Mouse (Mus musculus) neural tube, embryonic 14.5 days (tissue): Measurements from ENCODE around the gene Prkg2. TPM values are rescaled to one million over a fixed set of nuclear protein-coding genes. Genes with fewer than 3 reads are reported as not detected.

Experiments
- ATAC-seq: fragments of 200-750 bp; cut with Nextera tagmentation; 2 replicates; pipeline ENCODE4 v1.8.0; 2017; ENCODE audit warnings: low read depth, mild to moderate bottlenecking, moderate TSS enrichment, moderate library complexity
- H3K27ac ChIP-seq: fragments of 300-500 bp; sonication (generic); 2 replicates; pipeline ENCODE4 v1.5.1; 2014; ENCODE audit warnings: low read depth, mild to moderate bottlenecking, control low read depth, low read length, moderate library complexity, mixed read lengths
- H3K27me3 ChIP-seq: fragments of 300-500 bp; sonication (generic); 2 replicates; pipeline ENCODE4 v1.6.1; 2014; ENCODE audit warnings: low read length; ENCODE audit not compliant: control insufficient read depth, insufficient read depth
- H3K36me3 ChIP-seq: fragments of 300-500 bp; sonication (generic); 2 replicates; pipeline ENCODE4 v1.6.1; 2014; ENCODE audit warnings: low read length, mixed read lengths; ENCODE audit not compliant: control insufficient read depth, insufficient read depth
- H3K4me1 ChIP-seq: fragments of 300-500 bp; sonication (generic); 2 replicates; pipeline ENCODE4 v1.6.1; 2014; ENCODE audit warnings: low read length; ENCODE audit not compliant: control insufficient read depth, insufficient read depth
- H3K4me2 ChIP-seq: fragments of 300-500 bp; sonication (generic); 2 replicates; pipeline ENCODE4 v1.6.1; 2014; ENCODE audit warnings: mild to moderate bottlenecking, low read depth, low read length, control low read depth
- H3K4me3 ChIP-seq: fragments of 300-500 bp; sonication (generic); 2 replicates; pipeline ENCODE4 v1.5.1; 2014; ENCODE audit warnings: low read depth, low read length, control low read depth, mixed read lengths
- H3K9ac ChIP-seq: fragments of 300-500 bp; sonication (generic); replicated peaks from 2 replicates; pipeline ENCODE4 v1.6.1; 2014; ENCODE audit warnings: low read depth, mild to moderate bottlenecking, control low read depth, low read length, mixed read lengths
- H3K9me3 ChIP-seq: fragments of 300-500 bp; sonication (generic); 2 replicates; pipeline ENCODE4 v1.6.1; 2016; ENCODE audit warnings: low read length; ENCODE audit not compliant: control insufficient read depth
- WGBS: fragments of 180-500 bp; shearing (Covaris S2); extraction: QIAGEN DNeasy Blood & Tissue Kit; methylation state at CpG from one replicate; pipeline ENCODE4 v1.1.7; 2014; 5-methylcytosine and 5-hydroxymethylcytosine counted together
- polyA plus RNA-seq: library from polyadenylated mRNA; unstranded; fragments of >200 nt; fragmentation: Nextera tagmentation; extraction: Ambion mirVana; gene quantifications from 2 replicates; pipeline ENCODE4 v1.2.1, GENCODE M21; 2014

The Prkg2 gene
- polyA plus RNA-seq, 1 experiment from 2014 or later = 1.3 TPM

DNA sequence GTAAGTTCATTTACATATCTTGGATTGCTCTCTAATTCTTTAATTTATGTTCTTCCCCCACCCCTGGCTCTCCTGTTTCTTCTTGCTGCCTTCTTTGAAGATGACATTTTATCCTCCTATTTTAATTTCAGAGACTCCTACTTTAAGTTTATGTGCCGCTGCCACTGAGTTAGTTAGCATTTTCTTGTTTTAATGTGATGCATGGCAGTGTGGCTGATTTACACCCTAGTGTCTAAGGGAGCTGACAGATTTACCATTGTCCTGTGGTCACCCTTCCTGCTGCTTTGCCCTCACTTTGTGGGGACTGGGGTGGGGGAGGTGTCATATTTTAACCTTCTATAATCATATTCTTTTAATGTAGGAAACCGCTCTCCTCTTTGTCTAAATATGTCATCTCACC is 74.7 kb downstream of the Prkg2 start:
- Histone ChIP-seq H3K4me2 (no peak overlapping the region), H3K4me3 (no peak overlapping the region), H3K9ac (no peak overlapping the region), H3K9me3 (no peaks in the 10 kb centered on the region), H3K36me3 (no peaks in the 10 kb centered on the region), H3K27ac (no peak overlapping the region), H3K27me3 (no peaks in the 10 kb centered on the region), H3K4me1 (no peaks in the 10 kb centered on the region)
- WGBS = 18% methylated on average over 2 of the region's 2 CpGs
- no peak for ATAC-seq

DNA sequence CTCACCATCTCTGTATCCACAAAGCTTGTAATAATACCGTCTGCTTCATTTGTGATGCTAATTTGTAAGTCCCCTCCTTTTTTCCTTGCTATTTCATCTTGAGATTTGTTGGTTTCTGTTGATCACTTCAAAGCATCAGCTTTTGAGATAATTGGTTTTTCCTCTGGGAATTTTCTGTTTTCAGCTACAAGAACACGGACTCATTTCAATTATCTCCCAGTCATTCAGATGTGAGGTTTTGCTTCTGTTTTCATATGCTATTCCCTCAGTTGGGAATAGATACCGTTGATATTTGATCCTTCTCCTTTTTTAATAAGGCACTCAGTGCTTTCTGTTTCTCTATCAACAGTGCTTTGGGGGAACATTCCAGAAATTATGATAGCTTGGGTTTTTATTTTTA is 81.6 kb downstream of the Prkg2 start:
- Histone ChIP-seq H3K9me3 (no peaks in the 10 kb centered on the region), H3K9ac (no peak overlapping the region), H3K27me3 (no peaks in the 10 kb centered on the region), H3K4me1 (no peaks in the 10 kb centered on the region), H3K4me3 (no peak overlapping the region), H3K27ac (no peak overlapping the region), H3K36me3 (no peaks in the 10 kb centered on the region), H3K4me2 (no peak overlapping the region)
- 34% methylated on average over 3 of the region's 3 CpGs for WGBS
- ATAC-seq = no peak

GRCm38 (mm10) chr5:98953386-98953785 is 83.8 kb downstream of the Prkg2 start:
- Histone ChIP-seq H3K9me3 (no peaks in the 10 kb centered on the region), H3K36me3 (no peaks in the 10 kb centered on the region), H3K27me3 (no peaks in the 10 kb centered on the region), H3K4me2 (no peak overlapping the region), H3K4me1 (no peaks in the 10 kb centered on the region), H3K27ac (no peak overlapping the region), H3K4me3 (no peak overlapping the region), H3K9ac (no peak overlapping the region)
- ATAC-seq = no peak
- WGBS = 41% methylated on average over 1 of the region's 1 CpGs

GRCm38 (mm10) chr5:98951566-98951965 is 85.6 kb downstream of the Prkg2 start:
- H3K27me3 ChIP-seq = no peaks in the 10 kb centered on the region
- 86% methylated on average over 4 of the region's 4 CpGs for WGBS
- ATAC-seq = no peak
- H3K27ac ChIP-seq = no peak overlapping the region
- H3K36me3 ChIP-seq = no peaks in the 10 kb centered on the region
- H3K9me3 ChIP-seq = no peaks in the 10 kb centered on the region
- no peaks in the 10 kb centered on the region for H3K4me1 ChIP-seq
- H3K4me3 ChIP-seq = no peak overlapping the region
- no peak overlapping the region for H3K4me2 ChIP-seq
- H3K9ac ChIP-seq = no peak overlapping the region

DNA sequence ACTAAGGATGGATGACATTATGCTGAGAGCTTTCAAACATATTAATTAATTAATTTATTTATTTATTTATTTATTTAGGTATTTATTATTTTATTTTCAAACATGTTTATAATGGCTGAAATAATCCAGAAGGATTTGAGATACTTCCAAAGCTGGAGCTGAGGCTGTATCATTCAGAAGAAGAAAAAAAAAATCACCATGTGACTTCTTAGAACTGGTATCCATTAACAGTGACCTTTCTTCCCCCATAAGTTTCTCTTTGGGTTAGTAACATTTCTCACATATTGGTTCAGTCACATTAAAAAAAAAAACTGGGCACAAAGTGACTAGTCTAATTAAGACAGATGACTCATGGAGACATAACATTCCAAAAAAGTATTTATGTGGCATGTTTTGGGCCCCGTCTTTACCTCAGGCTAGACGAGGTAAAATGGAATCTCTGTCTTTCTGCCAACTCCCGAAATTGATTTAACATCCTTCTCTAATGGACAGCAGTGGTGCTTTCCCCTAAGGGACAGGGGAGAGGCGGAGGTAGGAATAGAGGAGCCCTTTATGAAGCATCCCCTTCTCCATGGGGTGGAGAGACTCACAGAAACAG is 86.6 kb downstream of the Prkg2 start:
- Histone ChIP-seq H3K9me3 (no peaks in the 10 kb centered on the region), H3K27ac (no peak overlapping the region), H3K27me3 (no peaks in the 10 kb centered on the region), H3K4me2 (no peak overlapping the region), H3K36me3 (no peaks in the 10 kb centered on the region), H3K4me1 (no peaks in the 10 kb centered on the region), H3K4me3 (no peak overlapping the region), H3K9ac (no peak overlapping the region)
- WGBS = 75% methylated on average over 4 of the region's 4 CpGs
- ATAC-seq = no peak

DNA sequence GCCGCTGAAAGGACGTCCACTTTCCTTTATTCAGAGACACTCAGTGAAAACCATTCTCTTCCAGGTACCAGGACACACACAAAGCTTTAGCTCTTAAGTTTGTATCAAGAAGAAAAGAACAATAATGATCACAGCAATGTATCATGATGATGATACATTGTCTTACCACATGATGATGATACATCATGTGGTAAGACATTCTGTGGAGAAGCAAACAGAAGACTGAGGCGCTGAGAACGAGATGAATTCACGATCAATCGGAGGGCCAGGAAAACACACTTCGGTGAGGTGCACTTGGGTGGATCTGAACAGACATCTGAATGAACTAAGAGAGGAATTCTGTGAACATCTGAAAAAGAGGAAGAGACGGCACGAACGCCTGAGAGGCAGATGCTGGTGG is 87.4 kb downstream of the Prkg2 start:
- H3K27me3 ChIP-seq = no peaks in the 10 kb centered on the region
- no peaks in the 10 kb centered on the region for H3K9me3 ChIP-seq
- no peaks in the 10 kb centered on the region for H3K4me1 ChIP-seq
- 86% methylated on average over 10 of the region's 10 CpGs for WGBS
- H3K36me3 ChIP-seq = no peaks in the 10 kb centered on the region
- H3K4me3 ChIP-seq = no peak overlapping the region
- no peak for ATAC-seq
- H3K27ac ChIP-seq = no peak overlapping the region
- no peak overlapping the region for H3K9ac ChIP-seq
- no peak overlapping the region for H3K4me2 ChIP-seq

- H3K4me2 ChIP-seq = no peak overlapping the region
- H3K27me3 ChIP-seq = no peaks in the 10 kb centered on the region
- H3K9me3 ChIP-seq = no peaks in the 10 kb centered on the region
- no peak overlapping the region for H3K27ac ChIP-seq
- no peaks in the 10 kb centered on the region for H3K4me1 ChIP-seq
- no peak overlapping the region for H3K4me3 ChIP-seq
- ATAC-seq = no peak
- H3K9ac ChIP-seq = no peak overlapping the region
- 94% methylated on average over 20 of the region's 20 CpGs for whole genome bisulfite sequencing
- H3K36me3 ChIP-seq = no peaks in the 10 kb centered on the region
These were observed 90.5 kb downstream of the Prkg2 start for GRCm38 (mm10) chr5:98946656-98947055.

DNA sequence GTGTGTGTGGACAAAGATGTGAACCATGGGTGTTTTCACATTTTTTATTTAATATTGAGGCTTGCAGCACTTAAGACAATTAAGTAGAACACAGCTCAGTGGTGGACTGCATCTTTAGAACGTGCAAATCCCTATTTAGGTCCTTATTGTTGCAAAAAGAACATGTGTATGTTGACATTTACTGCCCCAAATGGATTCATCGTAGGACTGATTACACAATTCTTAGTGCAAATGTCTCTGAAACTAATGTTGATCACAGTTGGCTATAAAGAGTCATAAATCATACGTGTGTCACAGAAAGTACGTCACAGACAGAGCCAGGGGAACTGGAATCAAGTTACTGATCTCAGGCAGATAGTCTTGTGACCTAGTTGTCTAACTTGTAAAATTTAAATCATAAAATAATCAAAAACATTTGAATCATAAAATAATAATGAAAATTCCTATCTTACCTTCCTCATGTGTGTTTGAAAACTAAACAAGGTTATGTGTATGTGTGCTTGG is 91.0 kb downstream of the Prkg2 start:
- Histone ChIP-seq H3K27ac (no peak overlapping the region), H3K9me3 (no peaks in the 10 kb centered on the region), H3K36me3 (no peaks in the 10 kb centered on the region), H3K4me1 (no peaks in the 10 kb centered on the region), H3K27me3 (no peaks in the 10 kb centered on the region), H3K4me2 (no peak overlapping the region), H3K9ac (no peak overlapping the region), H3K4me3 (no peak overlapping the region)
- WGBS = 74% methylated on average over 4 of the region's 4 CpGs
- no peak for ATAC-seq

DNA sequence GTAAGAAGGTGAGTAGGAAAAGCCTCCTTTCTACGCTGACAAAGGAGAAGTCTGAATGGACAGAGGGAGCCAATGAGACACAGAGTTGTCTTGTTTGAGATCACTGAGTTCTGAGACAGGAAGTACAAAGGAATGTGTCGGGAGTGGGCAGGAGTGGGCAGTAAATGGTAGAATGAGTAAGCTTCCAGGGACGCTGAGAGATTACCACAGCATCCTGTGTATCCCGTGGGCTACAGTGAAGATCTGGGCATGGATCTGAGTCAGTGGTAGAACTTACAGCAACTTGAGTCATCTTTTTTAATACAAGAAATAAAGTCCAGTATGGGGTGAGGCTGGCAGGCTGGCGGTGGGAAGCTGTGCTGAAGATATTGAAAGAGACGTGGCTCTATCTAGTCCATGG is 93.4 kb downstream of the Prkg2 start:
- ATAC-seq = no peak
- Histone ChIP-seq H3K4me3 (no peak overlapping the region), H3K27me3 (no peaks in the 10 kb centered on the region), H3K27ac (no peak overlapping the region), H3K9me3 (no peaks in the 10 kb centered on the region), H3K36me3 (no peaks in the 10 kb centered on the region), H3K9ac (no peak overlapping the region), H3K4me2 (no peak overlapping the region), H3K4me1 (no peaks in the 10 kb centered on the region)
- 58% methylated on average over 6 of the region's 6 CpGs for WGBS
